Mouse (Mus musculus) stomach, postnatal 0 days (tissue): ENCODE measurements at regions not wholly inside any gene's neighbourhood (a gene's known extent, or its start where the extent isn't known, plus 50 kb on each side); places are given as distances from the start of the nearest gene placed in this dataset.
"Not testable (repeated sequence)": the region's sequence is repeated elsewhere in the genome, so short reads cannot be mapped to it uniquely, and the experiment has no call there.

ENCODE experiments used
- ATAC-seq: fragments of 200-750 bp; cut with Nextera tagmentation; 2 replicates; pipeline ENCODE4 v1.8.0; 2017; ENCODE audit not compliant: low FRiP score, low TSS enrichment
- DNase-seq: peaks from one replicate; pipeline ENCODE4 v3.0.0-alpha.2; 2016; ENCODE audit warnings: low spot score
- H3K27ac ChIP-seq: fragments of 300-500 bp; sonication (generic); replicated peaks from 2 replicates; pipeline ENCODE4 v1.5.1; 2014; ENCODE audit warnings: mild to moderate bottlenecking, control low read depth
- H3K27me3 ChIP-seq: fragments of 300-500 bp; sonication (generic); 2 replicates; pipeline ENCODE4 v1.6.1; 2014; ENCODE audit warnings: low read length; ENCODE audit not compliant: control insufficient read depth, insufficient read depth
- H3K36me3 ChIP-seq: fragments of 300-500 bp; sonication (generic); 2 replicates; pipeline ENCODE4 v1.6.1; 2014; ENCODE audit warnings: low read length, mixed read lengths; ENCODE audit not compliant: control insufficient read depth, insufficient read depth
- H3K4me1 ChIP-seq: fragments of 300-500 bp; sonication (generic); replicated peaks from 2 replicates; pipeline ENCODE4 v1.6.1; 2014; ENCODE audit warnings: antibody characterized with exemption; ENCODE audit not compliant: control insufficient read depth, insufficient read depth
- H3K4me2 ChIP-seq: fragments of 300-500 bp; sonication (generic); replicated peaks from 2 replicates; pipeline ENCODE4 v1.6.1; 2014; ENCODE audit warnings: low read depth, mild to moderate bottlenecking, control low read depth, moderate library complexity
- H3K4me3 ChIP-seq: fragments of 300-500 bp; sonication (generic); 2 replicates; pipeline ENCODE4 v1.5.1; 2014; ENCODE audit warnings: low read depth, low read length, control low read depth
- H3K9ac ChIP-seq: fragments of 300-500 bp; sonication (generic); 2 replicates; pipeline ENCODE4 v1.6.1; 2014; ENCODE audit warnings: mild to moderate bottlenecking, low read length, control low read depth, mixed read lengths
- H3K9me3 ChIP-seq: fragments of 300-500 bp; sonication (generic); 2 replicates; pipeline ENCODE4 v1.6.1; 2016; ENCODE audit warnings: low read length; ENCODE audit not compliant: control insufficient read depth
- CTCF ChIP-seq: IDR thresholded peaks from 2 replicates; pipeline ENCODE4 v1.5.1; 2016; ENCODE audit warnings: antibody characterized with exemption, low read depth, mild to moderate bottlenecking, moderate library complexity
- EP300 ChIP-seq: optimal IDR thresholded peaks from 2 replicates; pipeline ENCODE3; 2016; ENCODE audit warnings: antibody characterized with exemption
- WGBS: fragments of 180-500 bp; shearing (Covaris S2); extraction: QIAGEN DNeasy Blood & Tissue Kit; methylation state at CpG from one replicate; pipeline ENCODE4 v1.1.7; 2014; 5-methylcytosine and 5-hydroxymethylcytosine counted together

GRCm38 (mm10) chr1:102185925-102186324, 2413.4 kb downstream of the Cntnap5b start:
- 41% methylated on average over 3 of the region's 3 CpGs for WGBS
- no peak for DNase-seq
- H3K4me2 ChIP-seq, result no peak overlapping the region
- ATAC-seq, result no peak
- H3K36me3 ChIP-seq, result no peaks in the 10 kb centered on the region
- H3K27me3 ChIP-seq, result no peaks in the 10 kb centered on the region
- TF ChIP-seq EP300 (no peak), CTCF (no peak)
- H3K9me3 ChIP-seq, result no peaks in the 10 kb centered on the region
- no peak overlapping the region for H3K4me3 ChIP-seq
- no peaks in the 10 kb centered on the region for H3K4me1 ChIP-seq
- H3K27ac ChIP-seq, result no peak overlapping the region
- H3K9ac ChIP-seq, result no peak overlapping the region

GRCm38 (mm10) chr1:102235473-102235872, 2462.9 kb downstream of the Cntnap5b start:
- ATAC-seq (no peak), DNase-seq (no peak)
- Histone ChIP-seq H3K36me3 (no peaks in the 10 kb centered on the region), H3K9ac (no peak overlapping the region), H3K4me3 (no peak overlapping the region), H3K4me1 (no peaks in the 10 kb centered on the region), H3K4me2 (no peak overlapping the region), H3K27me3 (no peaks in the 10 kb centered on the region), H3K27ac (no peak overlapping the region), H3K9me3 (no peaks in the 10 kb centered on the region)
- 84% methylated on average over 3 of the region's 3 CpGs for WGBS
- TF ChIP-seq CTCF, result no peak
- TF ChIP-seq EP300, result no peak

DNA sequence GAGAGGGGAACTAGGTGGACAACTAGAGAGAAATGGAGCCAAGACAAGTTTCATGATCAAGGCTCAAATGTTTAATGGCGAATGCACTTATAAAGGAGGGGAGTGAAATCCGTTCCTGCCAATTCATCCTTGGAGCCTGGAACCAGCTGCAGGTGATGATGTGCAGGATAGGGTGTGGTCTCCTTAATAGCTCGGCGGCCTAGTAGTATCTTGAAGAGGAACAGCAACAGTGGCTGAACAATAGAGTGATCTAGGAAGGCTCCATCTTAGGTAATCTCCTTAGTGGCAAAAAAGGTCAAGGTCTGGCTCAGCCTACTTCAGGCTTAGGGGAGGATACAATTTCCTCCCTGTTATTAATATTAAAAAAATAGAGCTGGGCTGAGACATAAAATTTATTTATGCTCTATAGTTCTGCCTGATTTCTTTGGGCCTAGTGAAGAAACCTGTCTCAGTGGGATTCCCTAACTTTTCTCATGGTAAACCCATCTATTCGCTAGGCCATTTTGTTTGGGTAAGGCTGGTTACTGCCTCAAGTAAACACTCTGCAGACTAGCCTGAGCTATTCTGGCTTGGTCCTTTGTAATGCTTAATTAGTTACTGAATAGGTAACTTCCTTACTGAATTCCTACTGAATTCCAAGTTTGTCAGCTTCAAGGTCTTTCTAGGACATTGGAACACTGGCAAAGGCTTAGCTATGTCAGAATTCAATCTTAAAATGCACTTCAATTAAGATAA, 2490.7 kb downstream of the Cntnap5b start:
- H3K4me3 ChIP-seq, H3K27me3 ChIP-seq, ATAC-seq, H3K9ac ChIP-seq, H3K36me3 ChIP-seq, H3K4me1 ChIP-seq, DNase-seq, H3K27ac ChIP-seq, H3K9me3 ChIP-seq, H3K4me2 ChIP-seq: not testable (repeated sequence)
- 89% methylated on average over 5 of the region's 5 CpGs for WGBS

DNA sequence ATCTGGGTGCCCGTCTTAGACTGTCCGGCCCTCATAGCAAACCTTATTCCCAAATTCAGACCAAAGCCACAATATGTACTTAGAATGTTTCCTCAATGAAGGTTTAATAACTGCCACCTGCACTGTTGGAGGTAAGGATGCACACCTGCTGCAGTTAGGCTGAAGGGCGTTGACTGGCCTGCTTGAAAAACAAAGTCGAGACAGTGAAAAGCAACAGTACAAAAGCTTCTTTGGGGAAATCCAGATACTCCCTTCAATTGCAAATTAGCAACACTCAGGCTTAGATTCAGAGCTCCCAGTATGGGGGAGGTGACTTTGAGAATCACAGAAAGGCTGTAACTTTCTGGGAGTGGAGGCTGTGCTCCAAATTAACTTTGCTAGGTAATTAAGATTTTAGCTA, 2491.9 kb downstream of the Cntnap5b start:
- not testable (repeated sequence) for H3K9me3 ChIP-seq, DNase-seq, H3K9ac ChIP-seq, H3K27ac ChIP-seq, H3K4me1 ChIP-seq, H3K36me3 ChIP-seq, H3K4me3 ChIP-seq, H3K27me3 ChIP-seq, H3K4me2 ChIP-seq, ATAC-seq
- 91% methylated on average over 4 of the region's 4 CpGs for WGBS

DNA sequence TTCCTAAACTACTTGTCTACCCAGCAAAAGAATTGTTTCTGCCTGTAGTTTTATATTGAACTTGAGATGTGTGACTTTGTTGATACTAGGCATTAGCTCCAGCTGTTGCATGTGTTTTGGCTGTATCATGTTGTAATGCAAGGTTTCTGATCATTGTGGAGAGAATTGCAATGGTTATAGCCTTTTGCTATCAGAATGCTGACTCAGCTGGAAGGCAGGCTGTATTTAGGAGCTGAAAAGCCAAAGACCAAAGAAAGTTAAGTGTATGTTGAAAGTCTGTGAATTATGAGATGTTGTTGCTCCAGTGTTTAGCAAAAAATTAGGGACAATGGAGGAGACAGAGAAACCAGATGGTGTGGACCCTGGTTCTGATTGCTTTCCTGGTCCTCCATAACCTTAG, 2493.9 kb upstream of the Cdh20 start:
- Histone ChIP-seq H3K9me3 (no peaks in the 10 kb centered on the region), H3K4me3 (no peak overlapping the region), H3K9ac (no peak overlapping the region), H3K27ac (no peak overlapping the region), H3K36me3 (no peaks in the 10 kb centered on the region), H3K4me2 (no peak overlapping the region), H3K4me1 (no peaks in the 10 kb centered on the region), H3K27me3 (no peaks in the 10 kb centered on the region)
- TF ChIP-seq EP300, result no peak
- no peak for TF ChIP-seq CTCF
- ATAC-seq (no peak), DNase-seq (no peak)

DNA sequence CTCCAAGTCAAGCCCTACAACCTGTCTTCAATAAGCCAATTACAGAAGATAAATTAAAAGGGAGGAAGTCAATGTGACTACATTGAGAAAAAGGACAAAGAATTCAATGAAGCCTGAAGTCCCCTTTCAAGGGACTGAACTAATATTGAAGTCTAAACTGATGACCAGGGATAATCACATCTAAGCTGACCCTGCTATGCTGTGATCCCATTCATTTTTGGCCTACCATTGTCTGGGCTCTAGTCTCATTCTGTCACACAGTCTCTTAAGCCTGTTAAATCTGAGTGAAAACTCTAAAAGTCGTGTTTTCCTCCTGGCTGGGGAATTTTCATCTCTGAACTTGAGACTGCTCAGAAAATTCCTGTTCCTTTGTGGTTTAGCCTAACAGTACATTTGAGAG, 2480.0 kb upstream of the Cdh20 start:
- no peaks in the 10 kb centered on the region for H3K4me1 ChIP-seq
- H3K9ac ChIP-seq, result no peak overlapping the region
- no peaks in the 10 kb centered on the region for H3K27me3 ChIP-seq
- H3K9me3 ChIP-seq, result no peaks in the 10 kb centered on the region
- H3K4me3 ChIP-seq, result no peak overlapping the region
- no peak for ATAC-seq
- H3K4me2 ChIP-seq, result no peak overlapping the region
- 47% methylated on average over 1 of the region's 1 CpGs for WGBS
- DNase-seq, result no peak
- H3K36me3 ChIP-seq, result no peaks in the 10 kb centered on the region
- TF ChIP-seq CTCF (no peak), EP300 (no peak)
- H3K27ac ChIP-seq, result no peak overlapping the region
